Mouse (Mus musculus): Measurements from ENCODE around the gene Pak6.

DNA sequence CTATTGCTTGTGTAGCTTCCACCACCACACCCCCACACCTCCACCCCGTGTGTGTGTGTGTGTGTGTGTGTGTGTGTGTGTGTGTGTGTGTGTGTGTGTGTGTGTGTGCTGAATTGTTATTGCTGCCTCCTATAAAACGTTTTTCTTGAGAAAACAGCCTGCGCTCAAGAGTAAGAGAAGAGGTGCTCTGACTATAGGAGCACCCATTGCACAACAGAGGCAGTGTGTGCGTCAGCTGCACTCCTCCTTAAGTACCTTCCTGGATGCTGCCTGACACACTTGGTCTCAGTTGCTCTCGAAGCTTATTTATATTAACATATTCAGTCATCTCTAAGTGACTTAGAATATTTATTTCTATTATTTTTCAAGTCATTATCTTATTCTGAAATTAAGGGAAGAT lies 45.1 kb upstream of the Pak6 start:
- TF ChIP-seq CTCF (IDR thresholded peaks at IDR 0.05; ENCODE audit: insufficient read depth, low read length) (no peak), POLR2A (IDR thresholded peaks at IDR 0.05; ENCODE audit: borderline replicate concordance, extremely low read depth, low read depth, low read length) (no peak)
